Mouse (Mus musculus) neural tube, embryonic 11.5 days (tissue): ENCODE results near the gene Nav1. TPM values are rescaled to one million over a fixed set of nuclear protein-coding genes. Genes with fewer than 3 reads are reported as not detected.
A peak's percentile ranks its signal among the peaks of the same experiment; 100 is the strongest.

ENCODE experiments used
- ATAC-seq: fragments of 200-750 bp; cut with Nextera tagmentation; 2 replicates; pipeline ENCODE4 v1.8.0; 2017; ENCODE audit warnings: moderate number of reproducible peaks, mild to moderate bottlenecking, moderate TSS enrichment, moderate library complexity; ENCODE audit not compliant: insufficient read depth, low FRiP score, low TSS enrichment
- DNase-seq: peaks from one replicate; pipeline ENCODE4 v3.0.0-alpha.2; 2015; ENCODE audit warnings: low spot score
- H3K27ac ChIP-seq: fragments of 300-500 bp; sonication (generic); 2 replicates; pipeline ENCODE4 v1.5.1; 2014; ENCODE audit warnings: low read depth, mild to moderate bottlenecking, low read length
- H3K27me3 ChIP-seq: fragments of 300-500 bp; sonication (generic); 2 replicates; pipeline ENCODE4 v1.6.1; 2014; ENCODE audit warnings: mild to moderate bottlenecking, low read length, mixed read lengths; ENCODE audit not compliant: control insufficient read depth, insufficient read depth
- H3K36me3 ChIP-seq: fragments of 300-500 bp; sonication (generic); 2 replicates; pipeline ENCODE4 v1.6.1; 2014; ENCODE audit warnings: mild to moderate bottlenecking, low read length, moderate library complexity, mixed read lengths; ENCODE audit not compliant: control insufficient read depth, insufficient read depth
- H3K4me1 ChIP-seq: fragments of 300-500 bp; sonication (generic); 2 replicates; pipeline ENCODE4 v1.6.1; 2014; ENCODE audit warnings: low read length, mixed read lengths; ENCODE audit not compliant: control insufficient read depth, insufficient read depth
- H3K4me2 ChIP-seq: fragments of 300-500 bp; sonication (generic); 2 replicates; pipeline ENCODE4 v1.6.1; 2014; ENCODE audit warnings: low read depth, mild to moderate bottlenecking, moderate library complexity
- H3K4me3 ChIP-seq: fragments of 300-500 bp; sonication (generic); 2 replicates; pipeline ENCODE4 v1.5.1; 2014; ENCODE audit warnings: low read depth, low read length
- H3K9ac ChIP-seq: fragments of 300-500 bp; sonication (generic); 2 replicates; pipeline ENCODE4 v1.6.1; 2014; ENCODE audit warnings: mild to moderate bottlenecking, low read length
- H3K9me3 ChIP-seq: fragments of 300-500 bp; sonication (generic); 2 replicates; pipeline ENCODE4 v1.6.1; 2016; ENCODE audit warnings: low read length; ENCODE audit not compliant: control insufficient read depth
- WGBS: fragments of 180-500 bp; shearing (Covaris S2); extraction: QIAGEN DNeasy Blood & Tissue Kit; methylation state at CpG from one replicate; pipeline ENCODE4 v1.1.7; 2014; 5-methylcytosine and 5-hydroxymethylcytosine counted together
- polyA plus RNA-seq: library from polyadenylated mRNA; unstranded; fragments of >200 nt; fragmentation: Nextera tagmentation; extraction: Ambion mirVana; gene quantifications from 2 replicates; pipeline ENCODE4 v1.2.1, GENCODE M21; 2014

The Nav1 gene
- polyA plus RNA-seq, 1 experiment from 2014 or later = 18.1 TPM

- 100% methylated on average over 3 of the region's 3 CpGs for WGBS
Observed at GRCm38 (mm10) chr1:135441861-135442260, 165.2 kb downstream of the Nav1 start.

DNA sequence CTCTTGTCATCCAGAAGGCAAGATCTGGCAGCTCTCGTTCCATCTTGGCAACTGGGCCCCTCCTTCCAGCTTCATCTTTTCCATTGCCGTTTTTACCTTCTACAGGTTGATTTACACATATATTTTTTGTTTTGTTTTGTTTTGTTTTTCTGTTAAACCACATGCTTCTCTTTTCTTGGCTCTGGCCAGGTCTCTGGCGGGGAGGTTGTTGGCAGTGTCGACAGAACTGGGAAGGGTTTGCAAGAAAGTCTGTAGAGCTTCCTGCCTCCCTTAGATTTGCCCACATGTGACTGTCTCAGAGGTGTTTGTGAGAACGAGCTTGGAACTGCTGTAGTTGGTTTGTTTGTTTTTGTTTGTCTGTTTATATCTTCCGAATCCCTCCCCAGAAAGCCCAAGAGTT, 166.1 kb downstream of the Nav1 start:
- WGBS = 90% methylated on average over 6 of the region's 6 CpGs
- Histone ChIP-seq H3K9ac (no peak overlapping the region), H3K27ac (no peak overlapping the region), H3K4me1 (no peaks in the 10 kb centered on the region), H3K4me2 (no peak overlapping the region), H3K9me3 (no peaks in the 10 kb centered on the region), H3K27me3 (no peaks in the 10 kb centered on the region), H3K36me3 (peaks cover 14% of the 10 kb centered on the region), H3K4me3 (no peak overlapping the region)
- DNase-seq (no peak), ATAC-seq (no peak)

More at GRCm38 (mm10) chr1:135441861-135442260, 165.2 kb downstream of the Nav1 start:
- H3K36me3 ChIP-seq = peaks cover 14% of the 10 kb centered on the region
- H3K4me3 ChIP-seq = no peak overlapping the region
- no peak overlapping the region for H3K27ac ChIP-seq
- H3K4me2 ChIP-seq = no peak overlapping the region
- DNase-seq (no peak), ATAC-seq (no peak)
- no peaks in the 10 kb centered on the region for H3K27me3 ChIP-seq
- H3K9me3 ChIP-seq = no peaks in the 10 kb centered on the region
- no peaks in the 10 kb centered on the region for H3K4me1 ChIP-seq
- no peak overlapping the region for H3K9ac ChIP-seq

- WGBS = 91% methylated on average over 6 of the region's 6 CpGs
- DNase-seq = no peak
- Histone ChIP-seq H3K27me3 (no peaks in the 10 kb centered on the region), H3K4me2 (no peak overlapping the region), H3K36me3 (peaks cover 14% of the 10 kb centered on the region), H3K9me3 (no peaks in the 10 kb centered on the region), H3K4me1 (no peaks in the 10 kb centered on the region), H3K4me3 (no peak overlapping the region), H3K27ac (no peak overlapping the region), H3K9ac (no peak overlapping the region)
- ATAC-seq = no peak
Observed at GRCm38 (mm10) chr1:135438801-135439200, 168.3 kb downstream of the Nav1 start.

- no peaks in the 10 kb centered on the region for H3K4me1 ChIP-seq
- no peak overlapping the region for H3K27ac ChIP-seq
- WGBS = 43% methylated on average over 2 of the region's 2 CpGs
- H3K9ac ChIP-seq = no peak overlapping the region
- no peaks in the 10 kb centered on the region for H3K27me3 ChIP-seq
- H3K9me3 ChIP-seq = no peaks in the 10 kb centered on the region
- H3K36me3 ChIP-seq = peaks cover 3% of the 10 kb centered on the region
- no peak for ATAC-seq
- DNase-seq = no peak
- no peak overlapping the region for H3K4me2 ChIP-seq
- no peak overlapping the region for H3K4me3 ChIP-seq
Observed at GRCm38 (mm10) chr1:135435823-135436222, 171.3 kb downstream of the Nav1 start.

DNA sequence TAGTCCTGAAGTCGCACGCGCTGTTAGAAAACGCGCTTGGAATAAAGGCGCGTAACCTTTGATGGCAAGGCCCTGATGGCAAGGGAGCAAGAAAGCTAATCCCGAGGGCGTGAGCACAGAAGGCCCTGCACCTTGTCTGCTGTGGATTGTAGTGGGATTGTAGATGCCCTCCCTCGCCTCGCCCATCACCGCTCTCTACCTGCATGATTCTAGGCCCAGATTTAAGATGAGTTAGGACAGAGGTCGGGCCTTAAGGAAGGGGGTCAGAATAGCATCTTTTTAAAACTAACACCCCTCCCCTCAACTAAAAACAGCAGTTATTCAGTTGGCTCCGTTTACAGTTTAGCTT, 176.5 kb downstream of the Nav1 start:
- peak overlapping the region; percentile 84; the same call in 1 of the 2 replicates for H3K27ac ChIP-seq
- peak overlapping the region; percentile 64 for H3K4me2 ChIP-seq
- DNase-seq (no peak), ATAC-seq (peak; percentile 81)
- H3K4me1 ChIP-seq = peaks cover 9% of the 10 kb centered on the region
- H3K4me3 ChIP-seq = peak overlapping the region; percentile 96
- H3K27me3 ChIP-seq = no peaks in the 10 kb centered on the region
- 2% methylated on average over 14 of the region's 14 CpGs for WGBS
- no peaks in the 10 kb centered on the region for H3K9me3 ChIP-seq
- peak overlapping the region; percentile 97 for H3K9ac ChIP-seq
- H3K36me3 ChIP-seq = peaks cover 3% of the 10 kb centered on the region; the same call in 1 of the 2 replicates

GRCm38 (mm10) chr1:135429901-135430668, 177.0 kb downstream of the Nav1 start, which contains the start of gene Ipo9:
Ipo9 (minus strand) TSS chr1:135430499.
- no peaks in the 10 kb centered on the region for H3K9me3 ChIP-seq
- ATAC-seq (peak; percentile 95), DNase-seq (peak; percentile 95)
- peak within 1 kb of the TSS; percentile 64 for H3K4me2 ChIP-seq
- peaks cover 9% of the 10 kb centered on the region for H3K4me1 ChIP-seq
- H3K36me3 ChIP-seq = peaks cover 6% of the 10 kb centered on the region; the same call in 1 of the 2 replicates
- H3K27me3 ChIP-seq = no peaks in the 10 kb centered on the region
- under 1% methylated on average over 65 of the region's 65 CpGs for WGBS
- H3K9ac ChIP-seq = peak within 1 kb of the TSS; percentile 97
- H3K27ac ChIP-seq = peak within 1 kb of the TSS; percentile 84
- peak within 1 kb of the TSS; percentile 96 for H3K4me3 ChIP-seq

GRCm38 (mm10) chr1:135427390-135427789, 179.7 kb downstream of the Nav1 start:
- no peak overlapping the region for H3K9ac ChIP-seq
- no peak for DNase-seq
- peaks cover 9% of the 10 kb centered on the region for H3K4me1 ChIP-seq
- H3K4me3 ChIP-seq = no peak overlapping the region
- no peak overlapping the region for H3K27ac ChIP-seq
- H3K36me3 ChIP-seq = peaks cover 8% of the 10 kb centered on the region; the same call in 1 of the 2 replicates
- no peaks in the 10 kb centered on the region for H3K9me3 ChIP-seq
- ATAC-seq = no peak
- 93% methylated on average over 6 of the region's 6 CpGs for WGBS
- H3K27me3 ChIP-seq = no peaks in the 10 kb centered on the region
- H3K4me2 ChIP-seq = no peak overlapping the region

DNA sequence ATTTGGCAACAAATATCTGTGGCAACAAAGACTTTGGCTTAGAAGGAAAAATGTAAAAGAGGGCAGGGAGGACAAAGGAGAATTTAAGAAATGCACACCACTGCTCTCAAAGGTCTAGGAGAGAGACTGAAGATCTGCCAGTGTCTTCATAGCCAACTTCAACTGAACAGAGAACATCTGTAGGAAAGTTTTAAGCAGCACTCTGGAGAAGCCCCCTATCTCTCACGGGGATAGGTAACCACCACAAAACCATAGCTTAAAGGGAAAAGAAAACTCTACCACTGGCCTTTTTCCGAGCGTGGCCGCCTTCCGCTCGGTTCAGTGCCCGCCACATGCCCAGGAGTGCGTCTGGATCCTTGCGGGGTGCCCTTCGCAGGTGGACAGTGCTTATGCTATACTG, 180.4 kb downstream of the Nav1 start:
- DNase-seq = no peak
- WGBS = 95% methylated on average over 10 of the region's 10 CpGs
- H3K4me3 ChIP-seq = no peak overlapping the region
- H3K27me3 ChIP-seq = no peaks in the 10 kb centered on the region
- H3K27ac ChIP-seq = no peak overlapping the region
- peaks cover 9% of the 10 kb centered on the region for H3K4me1 ChIP-seq
- no peak overlapping the region for H3K9ac ChIP-seq
- H3K36me3 ChIP-seq = peaks cover 8% of the 10 kb centered on the region; the same call in 1 of the 2 replicates
- ATAC-seq = no peak
- no peaks in the 10 kb centered on the region for H3K9me3 ChIP-seq
- H3K4me2 ChIP-seq = no peak overlapping the region

- Histone ChIP-seq H3K9me3 (no peaks in the 10 kb centered on the region), H3K4me2 (no peak overlapping the region), H3K27ac (no peak overlapping the region), H3K36me3 (peaks cover 20% of the 10 kb centered on the region), H3K4me1 (no peaks in the 10 kb centered on the region; the same call in 1 of the 2 replicates), H3K9ac (no peak overlapping the region), H3K27me3 (no peaks in the 10 kb centered on the region), H3K4me3 (no peak overlapping the region)
- 94% methylated on average over 6 of the region's 6 CpGs for WGBS
- DNase-seq (no peak), ATAC-seq (no peak)
Observed at GRCm38 (mm10) chr1:135422772-135423171, 184.3 kb downstream of the Nav1 start.
